Comparison of ENCODE assay signal across 8 mouse cellular contexts in genomic region chr13:111954520-111954884, GRCm38 (mm10).
DNase-seq lines count a peak whose midpoint lies in the region; ATAC-seq and TF ChIP-seq lines count a peak whose summit lies in the region.

No protein-coding gene starts in this region.

- H3K27me3 ChIP-seq in heart, postnatal 0 days (ENCODE audit: control insufficient read depth, insufficient read depth, low read length): no peaks in the 10 kb centered on the region
- no peaks in the 10 kb centered on the region for H3K27me3 ChIP-seq in limb, embryonic 12.5 days

- no peaks in the 10 kb centered on the region for H3K4me1 ChIP-seq in cortical plate, adult 2 months (ENCODE audit: control insufficient read depth, insufficient read depth, low read length)
- H3K4me1 ChIP-seq in heart, postnatal 0 days (ENCODE audit: control insufficient read depth, insufficient read depth): peaks cover 9% of the 10 kb centered on the region; the same call in 1 of the 2 replicates
- peaks cover 20% of the 10 kb centered on the region for H3K4me1 ChIP-seq in limb, embryonic 12.5 days (replicated peaks)

- no peak overlapping the region for H3K4me2 ChIP-seq in heart, postnatal 0 days (ENCODE audit: low read depth, low read length)
- H3K4me2 ChIP-seq in limb, embryonic 12.5 days: peak overlapping the region; percentile 20

- 0 out of 2 replicates have a peak overlapping the region, but pooled peaks have one; percentile 29 for H3K27ac ChIP-seq in cortical plate, adult 2 months (ENCODE audit: insufficient read depth, low read length)
- H3K27ac ChIP-seq in heart, postnatal 0 days (ENCODE audit: low read depth): peak overlapping the region; percentile 81
- H3K27ac ChIP-seq in limb, embryonic 12.5 days: peak overlapping the region; percentile 12; the same call in 1 of the 2 replicates

- no peak for TF ChIP-seq CTCF in cortical plate, adult 2 months (IDR thresholded peaks at IDR 0.05; ENCODE audit: extremely low read depth, insufficient read depth, low read length)
- no peak for TF ChIP-seq CTCF in heart, postnatal 0 days (IDR thresholded peaks at IDR 0.05; ENCODE audit: low read depth)

- TF ChIP-seq EP300 in heart, postnatal 0 days (IDR thresholded peaks at IDR 0.05; ENCODE audit: low read depth): peak; percentile 58; the same call in 1 of the 2 replicates

- no peak overlapping the region for H3K9ac ChIP-seq in heart, postnatal 0 days (replicated peaks; ENCODE audit: low read depth, low read length)
- H3K9ac ChIP-seq in limb, embryonic 12.5 days (replicated peaks): no peak overlapping the region

- no peak for TF ChIP-seq POLR2A in cortical plate, adult 2 months (IDR thresholded peaks at IDR 0.05; ENCODE audit: extremely low read depth, insufficient read depth, low read length)

- H3K4me3 ChIP-seq in cortical plate, adult 2 months (ENCODE audit: insufficient read depth, low read length): no peak overlapping the region
- H3K4me3 ChIP-seq in heart, postnatal 0 days (ENCODE audit: low read depth, low read length): no peak overlapping the region
- no peak overlapping the region for H3K4me3 ChIP-seq in limb, embryonic 12.5 days (replicated peaks)

- H3K36me3 ChIP-seq in heart, postnatal 0 days (replicated peaks; ENCODE audit: control insufficient read depth, insufficient read depth, low read length): no peaks in the 10 kb centered on the region
- H3K36me3 ChIP-seq in limb, embryonic 12.5 days: no peaks in the 10 kb centered on the region

- DNase-seq in adrenal gland, postnatal 14 days: peak; percentile 50
- DNase-seq in adrenal gland, adult 8-10 months: no peak
- peak; percentile 72 for DNase-seq in heart, postnatal 0 days (ENCODE audit: low spot score)
- no peak for DNase-seq in thymus, postnatal 14 days
- DNase-seq in left cerebral cortex, adult 18-20 months (ENCODE audit: low spot score in 2 of 2): no peak

- peak; percentile 91 for ATAC-seq in heart, postnatal 0 days (ENCODE audit: insufficient read depth, low read depth)
- no peak for ATAC-seq in limb, embryonic 12.5 days (ENCODE audit: insufficient number of reproducible peaks, insufficient read depth, low FRiP score, low TSS enrichment, low read depth)
- no peak for ATAC-seq in CD4-positive, CD25-positive, alpha-beta regulatory T cell, adult 4 months

- no peaks in the 10 kb centered on the region for H3K9me3 ChIP-seq in heart, postnatal 0 days (replicated peaks; ENCODE audit: control insufficient read depth, low read length)
- no peaks in the 10 kb centered on the region for H3K9me3 ChIP-seq in limb, embryonic 12.5 days

- 13% methylated on average over 6 of the region's 6 CpGs for WGBS in heart, postnatal 0 days
- 15% methylated on average over 6 of the region's 6 CpGs for WGBS in limb, embryonic 12.5 days

Comparison
In these comparisons a context has a peak if more than half of its experiments do, and no peak if none do; other contexts are left out.
1. DNase-seq: peak in adrenal gland, postnatal 14 days (single experiment) and heart, postnatal 0 days (single experiment); none in adrenal gland, adult 8-10 months (single experiment), thymus, postnatal 14 days (single experiment) and left cerebral cortex, adult 18-20 months (0 of 2).
2. H3K27ac ChIP-seq: peak in every context shown above with its lines; median percentile 81 in heart, postnatal 0 days; 29 in cortical plate, adult 2 months; 12 in limb, embryonic 12.5 days.